Mouse (Mus musculus): Measurements from ENCODE around the gene Ctsl.

Ctsl gene

GRCm38 (mm10) chr13:64312024-64312915, 58.4 kb downstream of the Ctsl start, which contains the start of gene Aaed1:
TSS of gene Aaed1 (minus strand) at chr13:64312710.
- peak; percentile 79 for ATAC-seq (ENCODE audit: low TSS enrichment)

GRCm38 (mm10) chr13:64311266-64311665, 59.4 kb downstream of the Ctsl start:
- no peak for ATAC-seq (ENCODE audit: low TSS enrichment)

GRCm38 (mm10) chr13:64310585-64310984, 60.1 kb downstream of the Ctsl start:
- no peak for ATAC-seq (ENCODE audit: low TSS enrichment)

GRCm38 (mm10) chr13:64309842-64310241, 60.8 kb downstream of the Ctsl start:
- ATAC-seq (ENCODE audit: low TSS enrichment): no peak
